Mouse (Mus musculus) neural tube, embryonic 14.5 days (tissue): ENCODE data around the gene Slc4a5. TPM values are rescaled to one million over a fixed set of nuclear protein-coding genes. Genes with fewer than 3 reads are reported as not detected.
"Not testable (repeated sequence)": the region's sequence is repeated elsewhere in the genome, so short reads cannot be mapped to it uniquely, and the experiment has no call there.

Source experiments
- ATAC-seq: fragments of 200-750 bp; cut with Nextera tagmentation; 2 replicates; pipeline ENCODE4 v1.8.0; 2017; ENCODE audit warnings: low read depth, mild to moderate bottlenecking, moderate TSS enrichment, moderate library complexity
- H3K27ac ChIP-seq: fragments of 300-500 bp; sonication (generic); 2 replicates; pipeline ENCODE4 v1.5.1; 2014; ENCODE audit warnings: low read depth, mild to moderate bottlenecking, control low read depth, low read length, moderate library complexity, mixed read lengths
- H3K27me3 ChIP-seq: fragments of 300-500 bp; sonication (generic); 2 replicates; pipeline ENCODE4 v1.6.1; 2014; ENCODE audit warnings: low read length; ENCODE audit not compliant: control insufficient read depth, insufficient read depth
- H3K36me3 ChIP-seq: fragments of 300-500 bp; sonication (generic); 2 replicates; pipeline ENCODE4 v1.6.1; 2014; ENCODE audit warnings: low read length, mixed read lengths; ENCODE audit not compliant: control insufficient read depth, insufficient read depth
- H3K4me1 ChIP-seq: fragments of 300-500 bp; sonication (generic); 2 replicates; pipeline ENCODE4 v1.6.1; 2014; ENCODE audit warnings: low read length; ENCODE audit not compliant: control insufficient read depth, insufficient read depth
- H3K4me2 ChIP-seq: fragments of 300-500 bp; sonication (generic); 2 replicates; pipeline ENCODE4 v1.6.1; 2014; ENCODE audit warnings: mild to moderate bottlenecking, low read depth, low read length, control low read depth
- H3K4me3 ChIP-seq: fragments of 300-500 bp; sonication (generic); 2 replicates; pipeline ENCODE4 v1.5.1; 2014; ENCODE audit warnings: low read depth, low read length, control low read depth, mixed read lengths
- H3K9ac ChIP-seq: fragments of 300-500 bp; sonication (generic); replicated peaks from 2 replicates; pipeline ENCODE4 v1.6.1; 2014; ENCODE audit warnings: low read depth, mild to moderate bottlenecking, control low read depth, low read length, mixed read lengths
- H3K9me3 ChIP-seq: fragments of 300-500 bp; sonication (generic); 2 replicates; pipeline ENCODE4 v1.6.1; 2016; ENCODE audit warnings: low read length; ENCODE audit not compliant: control insufficient read depth
- WGBS: fragments of 180-500 bp; shearing (Covaris S2); extraction: QIAGEN DNeasy Blood & Tissue Kit; methylation state at CpG from one replicate; pipeline ENCODE4 v1.1.7; 2014; 5-methylcytosine and 5-hydroxymethylcytosine counted together
- polyA plus RNA-seq: library from polyadenylated mRNA; unstranded; fragments of >200 nt; fragmentation: Nextera tagmentation; extraction: Ambion mirVana; gene quantifications from 2 replicates; pipeline ENCODE4 v1.2.1, GENCODE M21; 2014

The Slc4a5 gene
- polyA plus RNA-seq, 1 experiment from 2014 or later: not detected

GRCm38 (mm10) chr6:83325525-83326393 is 106.1 kb downstream of the Slc4a5 start, which contains the start of the genes Mthfd2 and Mob1a:
Mthfd2 (minus strand) TSS chr6:83325908.
Mob1a (plus strand) TSS chr6:83326016.
- peak; percentile 98 for ATAC-seq
- Histone ChIP-seq H3K4me3 (peak within 1 kb of the TSS; percentile 74), H3K9me3 (no peaks in the 10 kb centered on the region), H3K4me1 (peaks cover 6% of the 10 kb centered on the region), H3K27ac (peak within 1 kb of the TSS; percentile 71), H3K36me3 (peaks cover 8% of the 10 kb centered on the region), H3K9ac (peak within 1 kb of the TSS; percentile 79), H3K27me3 (no peaks in the 10 kb centered on the region), H3K4me2 (peak within 1 kb of the TSS; percentile 54)
- 1% methylated on average over 65 of the region's 65 CpGs for WGBS

DNA sequence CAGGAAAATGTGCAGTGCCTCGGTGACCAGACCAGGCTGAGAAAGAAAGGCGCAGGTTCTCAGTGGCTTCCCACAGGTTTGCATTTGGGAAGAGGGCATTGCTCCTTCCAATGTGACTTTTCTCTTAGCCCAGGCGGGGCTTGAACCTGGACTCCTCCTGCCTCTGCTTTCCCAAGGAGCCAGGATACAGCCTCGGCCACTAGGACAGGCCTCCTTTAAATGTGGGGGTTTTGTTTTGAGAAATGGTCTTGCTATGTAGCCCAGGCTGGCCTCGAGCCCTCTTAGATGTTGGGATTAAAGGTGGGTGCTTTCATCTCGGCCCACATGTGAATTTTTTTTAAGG is 106.7 kb downstream of the Slc4a5 start:
- Histone ChIP-seq H3K9ac (peak overlapping the region; percentile 79), H3K4me3 (peak overlapping the region; percentile 74), H3K36me3 (peaks cover 14% of the 10 kb centered on the region), H3K9me3 (no peaks in the 10 kb centered on the region), H3K4me1 (peaks cover 6% of the 10 kb centered on the region), H3K27me3 (no peaks in the 10 kb centered on the region), H3K27ac (peak overlapping the region; percentile 71), H3K4me2 (peak overlapping the region; percentile 54)
- WGBS: 9% methylated on average over 6 of the region's 6 CpGs
- no peak for ATAC-seq

DNA sequence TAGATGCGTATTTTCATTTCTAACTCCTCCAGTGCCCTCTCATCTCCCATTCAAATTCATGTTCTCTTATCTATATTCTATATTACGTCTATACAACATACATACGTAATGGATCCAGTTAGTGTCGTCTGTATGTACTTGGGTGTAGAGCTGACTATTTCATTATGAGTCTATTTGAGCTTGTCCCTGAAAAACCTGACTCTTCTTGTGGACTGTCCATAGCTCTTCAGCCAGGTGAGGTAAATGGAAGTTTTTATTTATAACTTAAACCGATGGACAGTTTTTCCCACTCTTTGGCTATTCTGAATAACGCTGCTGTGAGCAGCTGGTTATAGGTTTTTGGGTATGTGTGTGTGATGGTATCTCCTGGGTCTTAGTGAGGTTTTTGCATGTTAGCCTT is 107.1 kb downstream of the Slc4a5 start:
- peak overlapping the region; percentile 74 for H3K4me3 ChIP-seq
- no peaks in the 10 kb centered on the region for H3K9me3 ChIP-seq
- H3K36me3 ChIP-seq: peaks cover 18% of the 10 kb centered on the region
- WGBS: 68% methylated on average over 6 of the region's 6 CpGs
- no peak for ATAC-seq
- no peak overlapping the region for H3K27ac ChIP-seq
- peak overlapping the region; percentile 79 for H3K9ac ChIP-seq
- H3K27me3 ChIP-seq: no peaks in the 10 kb centered on the region
- peak overlapping the region; percentile 54 for H3K4me2 ChIP-seq
- H3K4me1 ChIP-seq: peaks cover 6% of the 10 kb centered on the region

- Histone ChIP-seq H3K9me3 (no peaks in the 10 kb centered on the region), H3K36me3 (peaks cover 23% of the 10 kb centered on the region), H3K9ac (no peak overlapping the region), H3K4me2 (no peak overlapping the region), H3K4me3 (no peak overlapping the region), H3K27ac (no peak overlapping the region), H3K4me1 (peaks cover 6% of the 10 kb centered on the region), H3K27me3 (no peaks in the 10 kb centered on the region)
- 92% methylated on average over 3 of the region's 3 CpGs for WGBS
- no peak for ATAC-seq
These were observed 108.1 kb downstream of the Slc4a5 start for GRCm38 (mm10) chr6:83327591-83328190.

DNA sequence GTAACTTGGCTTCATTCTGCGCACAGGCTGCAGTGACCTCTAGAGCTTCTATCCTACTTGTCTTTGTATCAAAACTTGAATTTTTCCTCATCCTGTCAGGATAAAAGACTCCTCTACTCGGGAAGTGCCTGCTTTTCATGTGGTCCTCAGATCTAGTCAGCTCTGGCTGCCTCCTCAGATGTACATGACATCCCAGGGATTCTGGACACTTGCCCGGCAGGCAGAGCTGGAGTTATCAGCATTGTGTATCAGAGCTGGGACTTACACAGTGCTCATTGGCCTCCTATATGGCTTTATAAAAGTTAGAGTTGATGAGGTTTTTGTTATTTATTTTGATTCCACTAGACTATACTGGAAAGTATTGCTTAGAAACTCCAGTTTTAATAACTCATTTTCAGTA is 121.8 kb downstream of the Slc4a5 start:
- Histone ChIP-seq H3K9me3 (no peaks in the 10 kb centered on the region), H3K27ac (no peak overlapping the region), H3K27me3 (no peaks in the 10 kb centered on the region), H3K36me3 (peaks cover 31% of the 10 kb centered on the region), H3K9ac (no peak overlapping the region), H3K4me2 (no peak overlapping the region), H3K4me3 (no peak overlapping the region), H3K4me1 (no peaks in the 10 kb centered on the region)
- 88% methylated on average over 3 of the region's 3 CpGs for WGBS
- ATAC-seq: no peak

GRCm38 (mm10) chr6:83342957-83343356 is 123.3 kb downstream of the Slc4a5 start:
- no peak for ATAC-seq
- Histone ChIP-seq H3K4me1 (no peaks in the 10 kb centered on the region), H3K27me3 (no peaks in the 10 kb centered on the region), H3K27ac (no peak overlapping the region), H3K9ac (no peak overlapping the region), H3K4me2 (no peak overlapping the region), H3K9me3 (no peaks in the 10 kb centered on the region), H3K4me3 (no peak overlapping the region), H3K36me3 (peaks cover 31% of the 10 kb centered on the region)
- 91% methylated on average over 2 of the region's 2 CpGs for WGBS

DNA sequence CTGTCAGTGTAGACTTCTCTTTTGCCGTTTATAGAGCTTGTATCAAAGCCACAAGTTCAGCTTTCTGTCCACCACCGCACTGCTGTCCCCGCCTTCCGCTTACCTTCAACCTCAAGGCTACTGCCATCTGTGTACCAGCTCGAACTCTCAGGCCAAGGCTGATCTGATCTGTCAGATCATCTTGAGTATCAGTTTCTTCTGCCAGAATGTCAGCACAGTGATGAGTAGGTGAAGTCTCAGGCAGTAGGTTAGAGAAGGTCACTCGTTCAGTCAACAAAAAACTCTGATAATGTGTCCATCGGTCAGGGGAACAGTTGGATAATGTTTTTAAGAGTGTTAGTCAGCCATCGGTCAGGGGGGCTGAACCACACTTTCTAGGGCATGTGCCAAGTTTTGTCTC is 125.7 kb downstream of the Slc4a5 start:
- H3K4me3 ChIP-seq, H3K9me3 ChIP-seq, H3K4me1 ChIP-seq, H3K27ac ChIP-seq, H3K4me2 ChIP-seq, H3K9ac ChIP-seq, H3K27me3 ChIP-seq, ATAC-seq: not testable (repeated sequence)
- peaks cover 23% of the 10 kb centered on the region for H3K36me3 ChIP-seq
- WGBS: 96% methylated on average over 8 of the region's 8 CpGs

GRCm38 (mm10) chr6:83347916-83348315 is 128.3 kb downstream of the Slc4a5 start:
- no peak overlapping the region for H3K27ac ChIP-seq
- no peak overlapping the region for H3K4me2 ChIP-seq
- H3K27me3 ChIP-seq: no peaks in the 10 kb centered on the region
- no peak overlapping the region for H3K4me3 ChIP-seq
- no peak for ATAC-seq
- peaks cover 3% of the 10 kb centered on the region; the same call in 1 of the 2 replicates for H3K36me3 ChIP-seq
- peaks cover 9% of the 10 kb centered on the region for H3K4me1 ChIP-seq
- H3K9ac ChIP-seq: no peak overlapping the region
- 88% methylated on average over 3 of the region's 3 CpGs for WGBS
- no peaks in the 10 kb centered on the region for H3K9me3 ChIP-seq

GRCm38 (mm10) chr6:83348873-83349272 is 129.2 kb downstream of the Slc4a5 start, which contains the start of gene Bola3:
Bola3 (plus strand) TSS chr6:83349147.
- Histone ChIP-seq H3K27ac (peak within 1 kb of the TSS; percentile 57), H3K9me3 (no peaks in the 10 kb centered on the region), H3K4me3 (peak within 1 kb of the TSS; percentile 82), H3K4me1 (peaks cover 9% of the 10 kb centered on the region), H3K27me3 (no peaks in the 10 kb centered on the region), H3K4me2 (peak within 1 kb of the TSS; percentile 83), H3K9ac (peak within 1 kb of the TSS; percentile 95), H3K36me3 (0 out of 2 replicates have a peak, but pooled peaks cover 2% of the 10 kb centered on the region)
- WGBS: 34% methylated on average over 6 of the region's 6 CpGs
- peak; percentile 44; the same call in 1 of the 2 replicates for ATAC-seq
